Mouse (Mus musculus): ENCODE measurements around the gene Prpf4. TPM values are rescaled to one million over a fixed set of nuclear protein-coding genes. Genes with fewer than 3 reads are reported as not detected.
A peak's percentile ranks its signal among the peaks of the same experiment; 100 is the strongest.

The Prpf4 gene
- polyA plus RNA-seq, 1 experiment = 0.17 TPM

- TF ChIP-seq TAL1 (IDR thresholded peaks at IDR 0.05; ENCODE audit: low read length) (no peak), GATA1 (IDR thresholded peaks at IDR 0.05; ENCODE audit: low read length) (no peak)
- H3K27me3 ChIP-seq (ENCODE audit: control insufficient read depth) = no peaks in the 10 kb centered on the region
- no peaks in the 10 kb centered on the region for H3K4me1 ChIP-seq (ENCODE audit: control insufficient read depth)
- no peaks in the 10 kb centered on the region; the same call in 1 of the 2 replicates for H3K9me3 ChIP-seq (ENCODE audit: control insufficient read depth, low read length)
- H3K4me3 ChIP-seq (replicated peaks) = no peak overlapping the region
- no peaks in the 10 kb centered on the region for H3K36me3 ChIP-seq (ENCODE audit: control insufficient read depth)
Measured at GRCm38 (mm10) chr4:62439793-62440192, 31.2 kb downstream of the Prpf4 start.

GRCm38 (mm10) chr4:62440544-62440943, 31.9 kb downstream of the Prpf4 start:
- H3K9me3 ChIP-seq (ENCODE audit: control insufficient read depth, low read length) = no peaks in the 10 kb centered on the region; the same call in 1 of the 2 replicates
- no peaks in the 10 kb centered on the region for H3K27me3 ChIP-seq (ENCODE audit: control insufficient read depth)
- H3K4me3 ChIP-seq (replicated peaks) = no peak overlapping the region
- no peaks in the 10 kb centered on the region for H3K36me3 ChIP-seq (ENCODE audit: control insufficient read depth)
- TF ChIP-seq TAL1 (IDR thresholded peaks at IDR 0.05; ENCODE audit: low read length) (no peak), GATA1 (IDR thresholded peaks at IDR 0.05; ENCODE audit: low read length) (no peak)
- no peaks in the 10 kb centered on the region for H3K4me1 ChIP-seq (ENCODE audit: control insufficient read depth)

- H3K27me3 ChIP-seq (ENCODE audit: control insufficient read depth) = no peaks in the 10 kb centered on the region
- H3K4me1 ChIP-seq (ENCODE audit: control insufficient read depth) = no peaks in the 10 kb centered on the region
- no peaks in the 10 kb centered on the region for H3K36me3 ChIP-seq (ENCODE audit: control insufficient read depth)
- TF ChIP-seq TAL1 (IDR thresholded peaks at IDR 0.05; ENCODE audit: low read length) = no peak
- TF ChIP-seq GATA1 (IDR thresholded peaks at IDR 0.05; ENCODE audit: low read length) = no peak
- H3K4me3 ChIP-seq (replicated peaks) = no peak overlapping the region
- no peaks in the 10 kb centered on the region; the same call in 1 of the 2 replicates for H3K9me3 ChIP-seq (ENCODE audit: control insufficient read depth, low read length)
Measured at GRCm38 (mm10) chr4:62440986-62441385, 32.4 kb downstream of the Prpf4 start.

DNA sequence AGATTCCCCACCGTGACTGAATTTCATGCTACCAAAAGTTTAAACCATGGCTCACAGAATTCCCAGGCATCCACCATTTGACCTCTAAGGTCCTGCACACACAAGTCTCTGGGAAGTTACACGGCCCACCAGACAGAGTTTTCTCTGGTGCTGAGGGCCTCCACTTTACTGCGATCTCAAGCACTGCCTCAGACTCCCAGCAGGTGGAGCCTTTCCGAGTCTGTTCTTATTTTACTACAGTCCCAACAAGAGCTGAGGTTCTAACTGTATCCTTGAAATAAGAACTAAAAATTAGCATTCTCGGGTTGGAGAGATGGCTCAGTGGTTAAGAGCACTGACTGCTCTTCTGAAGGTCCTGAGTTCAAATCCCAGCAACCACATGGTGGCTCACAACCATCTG, 46.4 kb downstream of the Prpf4 start:
- H3K4me3 ChIP-seq (replicated peaks) = no peak overlapping the region
- H3K27me3 ChIP-seq (ENCODE audit: control insufficient read depth) = no peaks in the 10 kb centered on the region
- no peaks in the 10 kb centered on the region for H3K9me3 ChIP-seq (ENCODE audit: control insufficient read depth, low read length)
- no peak for TF ChIP-seq TAL1 (IDR thresholded peaks at IDR 0.05; ENCODE audit: low read length)
- no peak for TF ChIP-seq GATA1 (IDR thresholded peaks at IDR 0.05; ENCODE audit: low read length)
- no peaks in the 10 kb centered on the region for H3K4me1 ChIP-seq (ENCODE audit: control insufficient read depth)
- no peaks in the 10 kb centered on the region for H3K36me3 ChIP-seq (ENCODE audit: control insufficient read depth)

DNA sequence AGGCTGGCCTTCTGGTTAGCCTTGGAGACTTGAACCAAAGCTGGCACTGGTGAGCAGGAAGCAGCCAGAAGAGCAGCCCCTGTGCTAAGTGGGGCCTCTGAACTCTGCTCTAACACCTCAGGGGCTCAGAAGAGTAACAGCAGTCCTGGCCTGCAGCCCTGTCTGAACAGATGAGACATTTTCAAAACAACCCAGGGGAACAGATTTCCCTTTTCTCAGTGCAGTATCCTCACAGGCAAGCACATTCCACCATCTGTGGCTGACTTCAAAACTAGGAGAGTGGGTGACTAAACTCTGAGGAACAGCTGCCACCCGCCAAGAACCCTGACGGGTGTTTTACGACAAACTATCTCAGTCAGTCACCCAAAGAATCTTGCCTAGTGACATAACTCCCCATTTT, 50.5 kb downstream of the Prpf4 start:
- Histone ChIP-seq H3K9me3 (ENCODE audit: control insufficient read depth, low read length) (no peaks in the 10 kb centered on the region), H3K4me1 (ENCODE audit: control insufficient read depth) (no peaks in the 10 kb centered on the region), H3K4me3 (replicated peaks) (no peak overlapping the region), H3K36me3 (ENCODE audit: control insufficient read depth) (no peaks in the 10 kb centered on the region), H3K27me3 (ENCODE audit: control insufficient read depth) (no peaks in the 10 kb centered on the region)
- TF ChIP-seq GATA1 (IDR thresholded peaks at IDR 0.05; ENCODE audit: low read length) (no peak), TAL1 (IDR thresholded peaks at IDR 0.05; ENCODE audit: low read length) (no peak)

DNA sequence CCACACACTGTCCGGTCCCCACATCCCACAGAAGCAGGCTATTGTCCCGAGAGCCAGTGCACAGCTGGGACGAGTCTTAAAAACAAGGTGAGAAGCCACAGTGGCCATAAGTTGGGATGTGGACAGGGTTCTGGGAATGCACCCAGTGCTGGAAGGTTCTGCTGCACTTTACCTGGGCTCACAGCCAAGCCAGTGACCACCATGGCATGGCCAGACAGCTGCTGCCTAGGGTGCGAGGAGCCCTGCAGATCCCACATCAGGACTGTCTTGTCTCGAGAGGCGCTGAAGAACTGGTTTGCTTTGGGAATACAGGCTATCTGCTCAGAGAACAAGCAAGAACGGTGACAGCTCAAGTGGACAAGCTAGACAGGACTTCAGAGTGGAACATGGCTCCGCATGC, 51.8 kb downstream of the Prpf4 start:
- no peaks in the 10 kb centered on the region for H3K27me3 ChIP-seq (ENCODE audit: control insufficient read depth)
- H3K4me1 ChIP-seq (ENCODE audit: control insufficient read depth) = no peaks in the 10 kb centered on the region
- H3K36me3 ChIP-seq (ENCODE audit: control insufficient read depth) = no peaks in the 10 kb centered on the region
- TF ChIP-seq TAL1 (IDR thresholded peaks at IDR 0.05; ENCODE audit: low read length) = no peak
- H3K4me3 ChIP-seq (replicated peaks) = no peak overlapping the region
- H3K9me3 ChIP-seq (ENCODE audit: control insufficient read depth, low read length) = no peaks in the 10 kb centered on the region

GRCm38 (mm10) chr4:62463124-62463523, 54.5 kb downstream of the Prpf4 start:
- H3K4me1 ChIP-seq (ENCODE audit: control insufficient read depth) = no peaks in the 10 kb centered on the region
- TF ChIP-seq TAL1 (IDR thresholded peaks at IDR 0.05; ENCODE audit: low read length) = no peak
- no peak for TF ChIP-seq GATA1 (IDR thresholded peaks at IDR 0.05; ENCODE audit: low read length)
- H3K4me3 ChIP-seq (replicated peaks) = no peak overlapping the region

GRCm38 (mm10) chr4:62468158-62468557, 59.6 kb downstream of the Prpf4 start:
- H3K9me3 ChIP-seq (ENCODE audit: control insufficient read depth, low read length) = no peaks in the 10 kb centered on the region

More at GRCm38 (mm10) chr4:62463124-62463523, 54.5 kb downstream of the Prpf4 start:
- Histone ChIP-seq H3K9me3 (ENCODE audit: control insufficient read depth, low read length) (no peaks in the 10 kb centered on the region), H3K27me3 (ENCODE audit: control insufficient read depth) (no peaks in the 10 kb centered on the region), H3K36me3 (ENCODE audit: control insufficient read depth) (no peaks in the 10 kb centered on the region)

DNA sequence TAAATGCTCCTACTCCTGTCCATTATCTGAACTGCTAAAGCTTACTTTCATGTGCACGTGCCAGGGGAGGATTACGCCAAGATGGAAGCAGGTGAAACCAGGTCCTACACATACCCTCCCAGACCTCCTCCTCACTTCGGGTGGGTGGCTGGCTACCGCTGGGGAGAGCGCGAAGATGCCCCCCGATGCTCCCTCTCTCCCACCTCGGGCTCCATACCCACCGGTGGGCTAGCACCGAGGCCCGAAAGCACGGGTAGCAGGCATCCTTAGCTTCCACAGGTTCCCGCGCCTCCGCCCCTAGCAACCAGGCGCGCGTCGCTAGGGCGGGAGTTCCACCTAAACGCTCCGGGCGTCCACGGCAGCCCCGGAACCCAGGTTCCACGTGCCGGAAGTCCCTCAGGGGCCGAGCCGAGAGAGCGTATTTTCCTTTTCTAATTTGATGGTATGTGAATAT, 62.0 kb downstream of the Prpf4 start, which contains the start of gene Wdr31:
Gene Wdr31 (minus strand): TSS at position 299 of the 454 bp plus-strand sequence.
- peaks cover 29% of the 10 kb centered on the region for H3K4me1 ChIP-seq (ENCODE audit: control insufficient read depth)
- H3K4me3 ChIP-seq (replicated peaks) = peak within 1 kb of the TSS; percentile 68
- peaks cover under 1% of the 10 kb centered on the region; the same call in 1 of the 2 replicates for H3K27me3 ChIP-seq (ENCODE audit: control insufficient read depth)
- no peaks in the 10 kb centered on the region for H3K36me3 ChIP-seq (ENCODE audit: control insufficient read depth)
- TF ChIP-seq GATA1 (IDR thresholded peaks at IDR 0.05; ENCODE audit: low read length) (no peak), TAL1 (IDR thresholded peaks at IDR 0.05; ENCODE audit: low read length) (no peak)
- H3K9me3 ChIP-seq (ENCODE audit: control insufficient read depth, low read length) = no peaks in the 10 kb centered on the region

More at GRCm38 (mm10) chr4:62468158-62468557, 59.6 kb downstream of the Prpf4 start:
- TF ChIP-seq TAL1 (IDR thresholded peaks at IDR 0.05; ENCODE audit: low read length) (no peak), GATA1 (IDR thresholded peaks at IDR 0.05; ENCODE audit: low read length) (no peak)
- Histone ChIP-seq H3K27me3 (ENCODE audit: control insufficient read depth) (no peaks in the 10 kb centered on the region), H3K4me3 (replicated peaks) (no peak overlapping the region), H3K4me1 (ENCODE audit: control insufficient read depth) (peaks cover 14% of the 10 kb centered on the region), H3K36me3 (ENCODE audit: control insufficient read depth) (no peaks in the 10 kb centered on the region)

DNA sequence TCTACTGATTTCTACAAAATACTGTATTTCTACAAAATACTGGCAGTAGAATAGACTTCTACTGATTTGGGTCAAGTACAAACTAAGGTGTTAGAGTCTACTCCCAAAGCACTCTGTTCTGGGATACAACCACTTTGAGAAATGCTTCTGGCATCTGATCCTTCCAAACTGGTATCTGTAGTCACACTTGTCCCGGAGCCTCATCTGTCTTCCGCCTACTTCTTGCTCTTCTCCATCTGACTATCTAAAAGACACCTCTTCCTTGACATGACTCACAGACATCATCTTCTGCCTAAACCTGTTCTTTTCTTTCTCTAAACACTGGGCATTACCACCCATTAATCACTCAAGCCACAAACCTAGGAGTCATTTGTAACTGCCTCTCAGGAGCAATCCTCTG, 63.5 kb downstream of the Prpf4 start:
- Histone ChIP-seq H3K9me3 (ENCODE audit: control insufficient read depth, low read length) (no peaks in the 10 kb centered on the region), H3K4me3 (replicated peaks) (no peak overlapping the region), H3K36me3 (ENCODE audit: control insufficient read depth) (no peaks in the 10 kb centered on the region), H3K27me3 (ENCODE audit: control insufficient read depth) (peaks cover 5% of the 10 kb centered on the region), H3K4me1 (ENCODE audit: control insufficient read depth) (peaks cover 29% of the 10 kb centered on the region)
- TF ChIP-seq TAL1 (IDR thresholded peaks at IDR 0.05; ENCODE audit: low read length) (no peak), GATA1 (IDR thresholded peaks at IDR 0.05; ENCODE audit: low read length) (no peak)
